Mouse (Mus musculus) CD8-positive naive resting alpha-beta T cell, adult 2 months (primary cell): Measurements from ENCODE around the gene Olfr823.
"Not testable (repeated sequence)": the region's sequence is repeated elsewhere in the genome, so short reads cannot be mapped to it uniquely, and the experiment has no call there.

ENCODE experiments used
- DNase-seq, 2 experiments: peaks; one replicate each; pipeline ENCODE4 v3.0.0; 2022; ENCODE audit warnings: low read depth in 2 of 2, low spot score in 2 of 2

Olfr823 gene

GRCm38 (mm10) chr10:130115283-130115682 lies at the start of gene Olfr823:
Olfr823 (minus strand) TSS chr10:130115383.
- not testable (repeated sequence) for DNase-seq

GRCm38 (mm10) chr10:130144121-130144520 lies 28.9 kb upstream of the Olfr823 start:
- no peak for DNase-seq

GRCm38 (mm10) chr10:130142481-130142880 lies 27.3 kb upstream of the Olfr823 start:
- not testable (repeated sequence) for DNase-seq

- DNase-seq, result no peak
Observed at GRCm38 (mm10) chr10:130134811-130135210, 19.6 kb upstream of the Olfr823 start.

GRCm38 (mm10) chr10:130129900-130130299 lies 14.7 kb upstream of the Olfr823 start, which contains the start of gene Olfr824:
Olfr824 (minus strand) TSS chr10:130130000.
- DNase-seq, result not testable (repeated sequence)

- DNase-seq, result not testable (repeated sequence)
Observed at GRCm38 (mm10) chr10:130116045-130116444, 862 bp upstream of the Olfr823 start.

- no peak for DNase-seq
Observed at GRCm38 (mm10) chr10:130096104-130096503, 19.1 kb downstream of the Olfr823 start.

- DNase-seq, result no peak
Observed at GRCm38 (mm10) chr10:130092838-130093440, 22.2 kb downstream of the Olfr823 start.

GRCm38 (mm10) chr10:130070910-130071309 lies 44.3 kb downstream of the Olfr823 start, which contains the start of gene Olfr822:
Olfr822 (plus strand) TSS chr10:130071210.
- no peak for DNase-seq
